Mouse (Mus musculus) small intestine, adult 2 months (tissue): ENCODE results near the gene Btg2. TPM values are rescaled to one million over a fixed set of nuclear protein-coding genes. Genes with fewer than 3 reads are reported as not detected.
A peak's percentile ranks its signal among the peaks of the same experiment; 100 is the strongest.

ENCODE experiments used
- H3K27ac ChIP-seq: fragments of 200-500 bp; 2 replicates; pipeline ENCODE4 v1.5.1; 2012; ENCODE audit warnings: low read depth, low read length, control low read depth, inconsistent platforms; ENCODE audit not compliant: insufficient read depth
- H3K27me3 ChIP-seq: fragments of 200-500 bp; 2 replicates; pipeline ENCODE4 v1.6.1; 2012; ENCODE audit warnings: mild to moderate bottlenecking, moderate library complexity, low read length, inconsistent platforms; ENCODE audit not compliant: control insufficient read depth, insufficient read depth
- H3K36me3 ChIP-seq: fragments of 200-500 bp; 2 replicates; pipeline ENCODE4 v1.6.1; 2012; ENCODE audit warnings: mild to moderate bottlenecking, low read length, control low read depth, inconsistent platforms; ENCODE audit not compliant: control insufficient read depth, insufficient read depth
- H3K4me1 ChIP-seq: fragments of 200-500 bp; 2 replicates; pipeline ENCODE4 v1.6.1; 2012; ENCODE audit warnings: low read length, inconsistent platforms, mixed read lengths; ENCODE audit not compliant: control insufficient read depth, insufficient read depth, insufficient read length
- H3K4me3 ChIP-seq: fragments of 200-500 bp; 2 replicates; pipeline ENCODE4 v1.5.1; 2012; ENCODE audit warnings: low read depth, mild to moderate bottlenecking, control low read depth, inconsistent platforms, low read length, moderate library complexity
- CTCF ChIP-seq: fragments of 200-500 bp; IDR thresholded peaks from 2 replicates; pipeline ENCODE4 v1.5.1; 2012; ENCODE audit warnings: low read depth, mild to moderate bottlenecking, control low read depth, inconsistent platforms, low read length, moderate library complexity, mixed read lengths; ENCODE audit not compliant: insufficient replicate concordance, insufficient read length; ENCODE audit errors: extremely low read depth
- POLR2A ChIP-seq: fragments of 200-500 bp; IDR thresholded peaks from 2 replicates; pipeline ENCODE4 v1.6.1; 2012; ENCODE audit warnings: low read depth, mild to moderate bottlenecking, control low read depth, inconsistent platforms, low read length, moderate library complexity
- WGBS: fragments of 180-500 bp; shearing (Covaris S2); methylation state at CpG from one replicate; pipeline ENCODE4 v1.1.7; 2018; 5-methylcytosine and 5-hydroxymethylcytosine counted together
- polyA plus RNA-seq: library from polyadenylated mRNA; depleted of rRNA; stranded (reverse); fragments of >200 nt; gene quantifications from 2 replicates; pipeline ENCODE4 v1.2.3, GENCODE M21; 2012

Gene Btg2
- polyA plus RNA-seq, 1 experiment: 73.7 TPM

DNA sequence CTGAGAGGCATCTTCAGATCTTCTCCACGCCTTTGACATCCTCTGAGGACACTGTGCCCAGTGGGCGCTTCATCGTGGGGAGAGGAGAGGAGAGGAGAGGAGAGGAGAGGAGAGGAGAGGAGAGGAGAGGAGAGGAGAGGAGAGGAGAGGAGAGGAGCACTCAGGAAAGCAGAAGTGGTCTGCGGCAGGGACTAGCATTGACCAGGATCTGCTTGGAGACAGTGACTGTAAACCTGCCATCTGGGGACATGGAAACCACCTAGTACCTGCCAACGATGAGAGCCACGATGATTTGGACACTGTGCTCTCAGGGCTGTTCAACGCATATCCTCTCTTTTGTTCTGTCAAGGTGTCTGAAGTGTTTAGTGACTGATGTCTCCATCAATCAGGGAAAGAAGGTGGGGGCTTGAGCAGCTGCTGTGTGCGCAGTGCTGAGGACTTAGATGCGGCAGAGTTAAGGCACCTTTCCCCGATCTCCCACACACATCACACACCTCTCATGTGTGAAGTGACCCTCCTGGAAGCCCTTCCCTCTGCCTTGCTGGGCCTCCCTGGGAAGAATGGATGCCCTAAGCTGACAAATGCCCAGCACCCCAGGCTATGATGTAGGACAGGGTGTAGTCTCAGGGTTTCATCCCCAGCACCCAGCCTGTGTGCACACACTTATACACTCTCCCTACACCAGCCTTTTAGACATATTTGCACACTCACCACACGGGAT, 26.3 kb upstream of the Btg2 start:
- Histone ChIP-seq H3K27ac (no peak overlapping the region), H3K4me3 (no peak overlapping the region), H3K4me1 (peaks cover 14% of the 10 kb centered on the region; the same call in 1 of the 2 replicates)

DNA sequence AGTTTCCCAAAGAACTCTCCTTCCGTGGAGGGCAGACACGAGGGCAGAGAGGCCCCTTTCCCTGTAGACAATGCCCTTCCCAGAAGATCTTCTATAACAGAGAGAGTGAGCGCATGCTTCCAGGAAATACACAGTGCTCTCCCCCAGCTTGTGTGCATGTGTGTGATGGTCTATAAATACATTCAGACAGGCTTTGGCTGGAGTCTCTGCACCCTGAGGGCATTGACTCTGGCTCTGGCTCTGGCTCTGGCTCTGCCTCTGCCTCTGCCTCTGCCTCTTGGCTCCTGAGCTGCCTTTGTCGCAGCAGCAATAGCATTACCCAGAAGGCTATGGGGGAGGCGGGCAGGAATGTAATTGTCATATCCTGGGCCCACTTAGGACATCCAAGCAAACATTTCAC, 24.9 kb upstream of the Btg2 start:
- Histone ChIP-seq H3K36me3 (no peaks in the 10 kb centered on the region), H3K4me3 (no peak overlapping the region), H3K27me3 (no peaks in the 10 kb centered on the region), H3K27ac (0 out of 2 replicates have a peak overlapping the region, but pooled peaks have one; percentile 7), H3K4me1 (peaks cover 19% of the 10 kb centered on the region)
- 79% methylated on average over 5 of the region's 5 CpGs for WGBS
- no peak for TF ChIP-seq CTCF
- TF ChIP-seq POLR2A: no peak

More for the DNA sequence above, 26.3 kb upstream of the Btg2 start:
- TF ChIP-seq POLR2A (no peak), CTCF (no peak)
- no peaks in the 10 kb centered on the region for H3K27me3 ChIP-seq
- 80% methylated on average over 11 of the region's 11 CpGs for WGBS
- H3K36me3 ChIP-seq: no peaks in the 10 kb centered on the region

DNA sequence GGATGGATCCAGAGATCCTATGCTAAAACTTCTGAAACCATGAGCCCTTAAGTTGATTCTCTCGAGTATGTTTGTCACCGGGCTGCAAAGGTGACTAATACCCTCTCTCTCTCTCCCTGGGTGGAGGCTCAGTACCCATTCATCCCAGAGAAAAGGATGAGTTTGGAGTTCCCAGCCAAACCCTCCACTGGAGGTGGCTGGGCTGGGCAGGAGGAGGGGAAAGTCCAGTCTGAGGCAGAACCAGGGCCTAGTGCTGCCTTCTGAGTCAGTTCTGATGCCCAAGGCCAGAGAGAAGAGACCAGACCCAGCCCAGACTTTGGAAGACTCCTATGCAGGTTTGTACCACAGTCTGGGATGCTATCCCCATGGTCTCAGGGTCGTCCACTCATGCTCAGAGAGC, 22.7 kb upstream of the Btg2 start:
- WGBS: 86% methylated on average over 3 of the region's 3 CpGs
- H3K27ac ChIP-seq: no peak overlapping the region
- H3K4me3 ChIP-seq: no peak overlapping the region
- H3K27me3 ChIP-seq: no peaks in the 10 kb centered on the region
- H3K4me1 ChIP-seq: peaks cover 39% of the 10 kb centered on the region
- TF ChIP-seq POLR2A: no peak
- TF ChIP-seq CTCF: no peak
- H3K36me3 ChIP-seq: no peaks in the 10 kb centered on the region

GRCm38 (mm10) chr1:134100928-134101327, 22.0 kb upstream of the Btg2 start:
- 85% methylated on average over 4 of the region's 4 CpGs for WGBS
- TF ChIP-seq POLR2A (no peak), CTCF (no peak)
- peaks cover 40% of the 10 kb centered on the region for H3K4me1 ChIP-seq
- no peaks in the 10 kb centered on the region for H3K36me3 ChIP-seq
- H3K27me3 ChIP-seq: no peaks in the 10 kb centered on the region
- no peak overlapping the region for H3K27ac ChIP-seq
- H3K4me3 ChIP-seq: no peak overlapping the region

GRCm38 (mm10) chr1:134100401-134100800, 21.5 kb upstream of the Btg2 start:
- no peak overlapping the region for H3K4me3 ChIP-seq
- H3K27ac ChIP-seq: peak overlapping the region; percentile 94; the same call in 1 of the 2 replicates
- no peaks in the 10 kb centered on the region for H3K27me3 ChIP-seq
- TF ChIP-seq CTCF (no peak), POLR2A (no peak)
- WGBS: 87% methylated on average over 5 of the region's 5 CpGs
- H3K4me1 ChIP-seq: peaks cover 41% of the 10 kb centered on the region
- no peaks in the 10 kb centered on the region for H3K36me3 ChIP-seq

DNA sequence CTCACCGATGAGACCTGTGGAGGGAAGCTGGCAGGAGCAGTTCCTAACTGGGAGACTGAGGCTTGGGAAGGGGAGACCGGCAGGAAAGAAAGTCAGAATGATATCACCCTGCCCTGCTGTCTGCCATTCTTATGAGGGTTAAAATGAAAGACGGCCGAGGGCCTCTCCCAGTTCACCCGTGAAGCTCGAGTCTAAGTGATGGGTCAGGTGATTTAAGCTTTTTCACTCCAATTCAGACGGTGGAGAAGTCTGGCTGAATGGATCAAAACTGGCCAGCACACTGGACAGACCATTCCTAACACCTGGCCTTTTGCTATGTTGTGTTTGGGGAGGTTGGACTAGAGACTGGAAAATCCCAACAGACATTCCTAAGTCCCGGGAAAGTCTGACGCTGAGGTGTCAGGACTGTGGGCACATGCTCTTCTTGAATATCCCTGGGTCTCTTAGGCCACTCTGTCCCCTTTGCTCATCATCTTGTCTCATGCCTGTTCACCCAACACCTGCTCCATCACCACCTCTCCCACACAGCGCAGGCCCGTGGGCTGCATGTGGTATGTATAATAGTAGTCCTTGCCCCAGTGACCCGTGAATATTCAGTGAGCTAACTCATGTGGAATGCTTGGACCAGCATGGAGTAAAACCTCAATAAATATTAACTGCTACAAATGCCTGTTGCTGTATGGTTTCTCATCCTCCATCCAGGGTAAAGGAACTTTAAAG, 20.8 kb upstream of the Btg2 start:
- Histone ChIP-seq H3K27ac (peak overlapping the region; percentile 94), H3K36me3 (no peaks in the 10 kb centered on the region), H3K4me3 (peak overlapping the region; percentile 62), H3K27me3 (no peaks in the 10 kb centered on the region), H3K4me1 (peaks cover 44% of the 10 kb centered on the region)
- no peak for TF ChIP-seq POLR2A
- TF ChIP-seq CTCF: no peak
- 18% methylated on average over 12 of the region's 12 CpGs for WGBS

DNA sequence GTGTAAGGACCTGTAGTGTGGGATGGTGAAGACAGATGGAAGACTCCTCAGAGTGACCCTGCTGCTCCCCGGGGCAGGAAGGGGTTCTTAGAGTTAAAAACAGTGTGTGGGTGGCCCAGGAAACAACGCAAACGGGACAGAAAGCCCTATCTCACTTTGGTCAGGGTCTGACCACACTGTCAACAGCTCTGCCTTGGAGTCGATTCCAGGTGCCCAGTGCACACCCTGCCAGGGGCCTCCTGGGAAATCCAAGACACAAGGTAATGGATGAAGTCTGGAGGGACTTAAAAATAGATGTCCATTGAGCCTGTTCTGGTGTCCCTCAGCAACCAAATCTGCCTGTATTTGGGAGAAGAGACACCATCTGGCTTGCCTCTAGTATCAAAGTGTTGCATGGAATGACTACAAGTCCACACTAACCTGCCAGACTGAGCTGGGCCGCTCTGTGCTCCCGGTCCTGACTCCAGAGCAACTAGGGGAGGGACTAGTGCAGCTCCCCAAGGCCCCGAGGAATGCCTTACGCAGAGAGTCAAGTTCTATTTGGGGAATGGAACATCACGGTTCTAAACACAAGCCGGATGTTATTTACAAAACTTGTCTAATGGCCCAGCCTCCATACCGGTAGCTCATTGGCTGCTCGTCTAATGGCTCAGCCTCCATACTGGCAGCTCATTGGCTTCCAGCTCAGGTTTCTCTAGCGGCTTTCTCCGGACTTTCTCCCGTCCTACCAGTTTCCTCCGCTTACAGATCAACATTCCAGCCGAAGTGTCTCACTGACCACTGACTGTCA, 20.0 kb upstream of the Btg2 start:
- H3K4me1 ChIP-seq: peaks cover 47% of the 10 kb centered on the region
- H3K36me3 ChIP-seq: no peaks in the 10 kb centered on the region
- H3K4me3 ChIP-seq: peak overlapping the region; percentile 62
- H3K27me3 ChIP-seq: no peaks in the 10 kb centered on the region
- TF ChIP-seq POLR2A: peak; percentile 49
- no peak for TF ChIP-seq CTCF
- H3K27ac ChIP-seq: peak overlapping the region; percentile 94
- 2% methylated on average over 17 of the region's 17 CpGs for WGBS
